Mouse (Mus musculus): ENCODE measurements around the gene Pacrg. TPM values are rescaled to one million over a fixed set of nuclear protein-coding genes. Genes with fewer than 3 reads are reported as not detected.

The Pacrg gene
- polyA plus RNA-seq (2012; rRNA removed; ENCODE audit: low replicate concordance) = 0.08 and 0.52 TPM in 2 replicates

DNA sequence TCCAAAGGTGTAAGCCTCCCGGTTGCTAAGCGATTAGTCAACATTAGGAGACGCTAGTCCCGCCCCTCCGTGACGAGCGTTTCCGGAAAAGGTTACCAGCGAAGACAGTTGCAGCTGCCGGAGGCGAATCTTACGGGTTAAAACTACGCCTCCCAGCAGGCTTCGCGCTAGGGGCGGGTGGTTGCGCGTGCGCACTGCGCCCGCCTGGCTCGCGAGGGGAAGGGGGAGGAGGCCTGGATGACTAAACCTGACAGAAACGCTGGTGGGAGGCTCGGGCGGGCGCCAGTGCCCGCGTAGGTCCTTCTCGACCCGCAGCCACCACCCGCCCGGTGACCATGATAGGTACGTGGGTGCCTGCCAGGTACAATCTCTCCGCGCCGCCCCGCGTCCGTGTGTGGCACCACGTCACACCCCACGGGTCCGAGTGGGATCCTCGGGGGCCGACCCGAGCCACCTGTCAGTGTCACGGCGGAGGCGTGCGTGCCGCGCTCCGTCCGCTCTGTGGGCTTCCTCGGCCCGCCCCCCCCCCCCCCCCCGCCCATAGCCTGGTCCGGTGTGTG is at the start of gene Pacrg, which contains the start of gene Prkn:
Gene Pacrg, minus strand, starts transcription at position 164 of the 560 bp plus-strand sequence.
Gene Prkn, plus strand, starts transcription at position 237 of the 560 bp plus-strand sequence.

Other genes with a start within 250 kb of the Pacrg start
- gene Prkn, start 73 bp upstream of the Pacrg start, polyA plus RNA-seq (2012; rRNA removed; ENCODE audit: low replicate concordance) = 2.0 and 5.6 TPM in 2 replicates

Data from mammary gland, adult 2 months (tissue).